Mouse (Mus musculus) bone marrow macrophage, adult 2 months (primary cell): ENCODE results near the gene Lama1. TPM values are rescaled to one million over a fixed set of nuclear protein-coding genes. Genes with fewer than 3 reads are reported as not detected.

Experiments
- H3K27ac ChIP-seq: 2 replicates; pipeline ENCODE4 v1.5.1; 2012; ENCODE audit warnings: low read depth, low read length; ENCODE audit not compliant: insufficient read depth
- H3K4me1 ChIP-seq: 2 replicates; pipeline ENCODE4 v1.6.1; 2012; ENCODE audit warnings: low read length; ENCODE audit not compliant: control insufficient read depth, insufficient read depth
- H3K4me3 ChIP-seq: 2 replicates; pipeline ENCODE4 v1.5.1; 2012; ENCODE audit warnings: mild to moderate bottlenecking, low read length, moderate library complexity; ENCODE audit not compliant: insufficient read depth
- CTCF ChIP-seq: IDR thresholded peaks from 2 replicates; pipeline ENCODE4 v1.5.1; 2012; ENCODE audit warnings: low read depth, mild to moderate bottlenecking, low read length, moderate library complexity
- POLR2A ChIP-seq: IDR thresholded peaks from 2 replicates; pipeline ENCODE4 v1.6.1; 2012; ENCODE audit warnings: mild to moderate bottlenecking, low read depth, low read length, borderline replicate concordance
- polyA plus RNA-seq: library from polyadenylated mRNA; stranded (reverse); fragments of >200 nt; gene quantifications from 2 replicates; pipeline ENCODE4 v1.2.4, GENCODE M21; 2012; ENCODE audit not compliant: missing spikeins, insufficient read depth, insufficient read length

Gene Lama1
- polyA plus RNA-seq, 1 experiment, result not detected

GRCm38 (mm10) chr17:67692651-67693050, 4.4 kb upstream of the Lama1 start:
- no peaks in the 10 kb centered on the region for H3K4me1 ChIP-seq
- no peak for TF ChIP-seq POLR2A
- no peak for TF ChIP-seq CTCF
- no peak overlapping the region for H3K4me3 ChIP-seq
- no peak overlapping the region for H3K27ac ChIP-seq

GRCm38 (mm10) chr17:67693861-67694260, 3.2 kb upstream of the Lama1 start:
- no peaks in the 10 kb centered on the region for H3K4me1 ChIP-seq
- no peak for TF ChIP-seq POLR2A
- no peak for TF ChIP-seq CTCF
- H3K27ac ChIP-seq, result no peak overlapping the region
- H3K4me3 ChIP-seq, result no peak overlapping the region

- H3K27ac ChIP-seq, result no peak overlapping the region
- TF ChIP-seq POLR2A (no peak), CTCF (no peak)
- H3K4me3 ChIP-seq, result no peak overlapping the region
- no peaks in the 10 kb centered on the region for H3K4me1 ChIP-seq
Observed at GRCm38 (mm10) chr17:67697461-67697891, 417 bp downstream of the Lama1 start.

DNA sequence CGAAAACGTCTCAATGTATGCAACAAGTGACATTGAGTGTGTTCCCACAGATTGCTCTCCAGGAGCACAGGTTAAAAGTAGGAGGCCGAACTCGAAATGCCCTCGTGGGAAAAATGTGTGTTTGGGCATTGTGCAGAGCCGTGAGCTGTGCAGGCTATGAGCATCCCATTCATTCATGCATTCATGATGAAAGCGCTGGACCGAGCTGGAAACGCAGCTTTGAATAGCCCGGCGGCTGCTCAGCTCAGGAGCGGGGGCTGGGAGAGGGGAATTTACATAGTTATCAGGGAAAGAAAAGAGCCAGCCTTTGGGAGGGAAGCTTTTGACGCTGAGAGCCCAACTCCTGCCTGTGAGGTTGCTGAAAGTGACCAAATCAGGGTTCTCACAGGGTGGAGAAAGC, 1.2 kb downstream of the Lama1 start:
- Histone ChIP-seq H3K27ac (no peak overlapping the region), H3K4me3 (no peak overlapping the region), H3K4me1 (no peaks in the 10 kb centered on the region)
- no peak for TF ChIP-seq POLR2A
- no peak for TF ChIP-seq CTCF

DNA sequence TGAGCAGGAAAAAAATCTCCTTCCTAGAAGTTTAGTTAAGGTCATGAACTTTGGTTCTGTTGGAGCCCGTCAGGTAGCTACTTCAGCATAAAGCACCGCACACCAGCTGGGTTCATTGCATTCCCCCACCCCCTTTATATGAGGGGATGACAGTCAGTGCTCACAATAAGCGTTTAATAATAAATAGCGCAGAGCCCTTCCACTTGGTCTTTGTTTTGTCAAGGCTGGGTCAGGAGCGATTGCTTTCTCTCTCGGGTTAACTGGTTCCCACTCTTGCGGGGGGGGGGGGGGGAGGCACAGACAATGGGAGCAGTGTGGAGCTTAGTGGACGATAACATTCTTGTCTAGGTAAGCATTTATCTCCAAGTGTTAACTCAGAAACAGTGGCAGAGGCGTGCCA, 4.7 kb downstream of the Lama1 start:
- TF ChIP-seq CTCF, result no peak
- TF ChIP-seq POLR2A, result no peak
- H3K27ac ChIP-seq, result no peak overlapping the region

GRCm38 (mm10) chr17:67702941-67703340, 5.9 kb downstream of the Lama1 start:
- Histone ChIP-seq H3K27ac (no peak overlapping the region), H3K4me3 (no peak overlapping the region), H3K4me1 (no peaks in the 10 kb centered on the region)
- TF ChIP-seq POLR2A, result no peak

More for the DNA sequence above, 4.7 kb downstream of the Lama1 start:
- no peaks in the 10 kb centered on the region for H3K4me1 ChIP-seq
- no peak overlapping the region for H3K4me3 ChIP-seq

- H3K4me3 ChIP-seq, result no peak overlapping the region
- H3K27ac ChIP-seq, result no peak overlapping the region
- TF ChIP-seq POLR2A (no peak), CTCF (no peak)
- no peaks in the 10 kb centered on the region for H3K4me1 ChIP-seq
Observed at GRCm38 (mm10) chr17:67705035-67705769, 8.1 kb downstream of the Lama1 start.

GRCm38 (mm10) chr17:67706372-67706771, 9.3 kb downstream of the Lama1 start:
- Histone ChIP-seq H3K27ac (no peak overlapping the region), H3K4me1 (no peaks in the 10 kb centered on the region)

DNA sequence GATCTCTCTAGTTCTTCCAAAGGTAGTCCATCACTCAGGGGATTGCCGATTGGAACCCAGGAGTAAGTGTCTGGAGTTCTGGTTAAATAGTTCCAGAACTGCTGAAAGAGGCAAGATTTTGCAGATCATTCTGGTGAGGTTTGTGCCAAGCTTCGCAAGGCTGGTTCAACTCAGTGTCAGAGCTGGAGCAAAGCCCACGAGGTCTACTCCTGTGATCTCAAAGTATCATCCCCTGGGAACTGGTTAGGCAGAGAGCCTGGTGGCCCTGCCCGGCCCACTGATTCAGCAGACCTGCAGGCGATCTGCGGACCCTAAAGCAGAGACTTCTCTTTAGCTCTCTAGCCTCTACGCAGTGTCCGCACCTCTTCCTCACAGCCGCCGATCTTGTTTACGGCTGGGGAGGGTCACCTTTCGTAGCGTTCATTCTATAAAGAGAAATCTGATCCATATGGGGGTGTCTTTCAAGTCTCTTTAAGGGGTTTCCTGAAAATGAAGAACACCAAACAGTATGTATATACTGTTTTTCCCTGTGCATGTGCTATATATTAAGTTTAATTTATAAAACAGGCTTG, 10.8 kb downstream of the Lama1 start:
- Histone ChIP-seq H3K4me3 (no peak overlapping the region), H3K27ac (no peak overlapping the region), H3K4me1 (no peaks in the 10 kb centered on the region)
- TF ChIP-seq POLR2A (no peak), CTCF (no peak)

More at GRCm38 (mm10) chr17:67706372-67706771, 9.3 kb downstream of the Lama1 start:
- TF ChIP-seq CTCF, result no peak
- no peak for TF ChIP-seq POLR2A
- no peak overlapping the region for H3K4me3 ChIP-seq

DNA sequence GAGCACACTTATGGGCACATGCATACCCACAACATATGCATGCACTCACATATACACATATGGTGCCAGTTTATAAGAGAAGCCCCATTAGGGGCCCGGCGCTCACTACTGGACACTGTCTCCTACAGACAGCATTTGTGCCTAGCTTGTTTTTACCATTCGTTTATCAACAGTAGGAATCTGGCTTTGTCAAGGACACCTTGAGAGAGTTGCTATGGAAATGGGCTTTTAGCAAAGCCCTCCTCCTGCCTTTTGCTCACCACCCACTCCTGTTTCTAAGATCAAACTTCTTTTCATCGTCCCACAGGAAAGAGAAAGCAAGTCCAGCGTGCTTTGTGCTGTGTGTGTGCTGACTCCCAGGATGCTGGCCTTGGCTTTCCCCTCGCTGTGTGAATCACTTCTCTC, 13.3 kb downstream of the Lama1 start:
- H3K27ac ChIP-seq, result no peak overlapping the region
- H3K4me1 ChIP-seq, result no peaks in the 10 kb centered on the region
- no peak for TF ChIP-seq CTCF
- no peak for TF ChIP-seq POLR2A
- no peak overlapping the region for H3K4me3 ChIP-seq

GRCm38 (mm10) chr17:67711361-67711760, 14.3 kb downstream of the Lama1 start:
- no peaks in the 10 kb centered on the region for H3K4me1 ChIP-seq
- TF ChIP-seq POLR2A (no peak), CTCF (no peak)
- H3K27ac ChIP-seq, result no peak overlapping the region
- H3K4me3 ChIP-seq, result no peak overlapping the region
